Mouse (Mus musculus): ENCODE measurements at regions not wholly inside any gene's neighbourhood (a gene's known extent, or its start where the extent isn't known, plus 50 kb on each side); places are given as distances from the start of the nearest gene placed in this dataset.

DNA sequence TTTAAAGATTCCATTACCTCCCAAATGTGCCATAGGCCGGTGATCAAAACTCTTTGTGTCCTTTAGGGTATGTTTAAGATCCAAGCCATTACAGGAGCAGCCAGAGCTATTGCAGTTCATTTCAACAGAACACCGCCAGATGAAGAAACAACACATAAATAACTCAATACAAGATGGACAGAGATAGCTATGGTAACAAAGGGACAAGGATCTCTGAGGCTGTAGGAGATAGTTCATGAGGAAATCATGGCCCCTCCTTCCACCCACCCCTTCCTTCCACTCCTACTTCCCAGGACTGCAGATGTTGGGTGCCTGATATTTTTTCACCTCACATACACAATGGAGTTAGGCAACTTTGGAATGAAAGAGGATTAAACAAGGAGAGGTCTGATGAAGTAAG is 92.1 kb upstream of the Ofcc1 start:
- Histone ChIP-seq H3K27ac (no peak overlapping the region), H3K4me3 (no peak overlapping the region), H3K4me2 (replicated peaks) (no peak overlapping the region), H3K9ac (no peak overlapping the region), H3K9me3 (replicated peaks) (no peaks in the 10 kb centered on the region), H3K36me3 (no peaks in the 10 kb centered on the region), H3K4me1 (no peaks in the 10 kb centered on the region), H3K27me3 (no peaks in the 10 kb centered on the region)
- ATAC-seq (ENCODE audit: low FRiP score): no peak
- 100% methylated on average over 2 of the region's 2 CpGs for WGBS

DNA sequence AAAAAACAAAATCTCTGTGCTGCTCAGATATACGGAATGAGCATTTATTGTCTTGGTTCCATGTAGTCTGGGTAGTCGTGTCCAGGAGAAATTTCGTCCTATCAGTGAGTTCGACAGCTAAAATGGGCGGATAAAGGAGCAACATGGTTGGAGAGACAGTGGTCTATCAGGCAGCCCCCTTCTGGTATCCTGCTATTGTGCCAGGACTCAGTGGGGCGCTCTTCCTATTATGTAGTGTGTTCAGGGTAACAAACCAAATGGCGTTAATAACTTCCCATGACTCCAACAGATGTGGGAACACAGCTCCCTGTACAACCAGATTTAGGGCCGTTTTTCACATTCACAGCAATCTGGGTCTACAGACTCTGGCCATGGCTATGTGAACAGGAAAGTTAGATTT is 68.6 kb upstream of the Ofcc1 start:
- Histone ChIP-seq H3K4me1 (no peaks in the 10 kb centered on the region), H3K9me3 (replicated peaks) (no peaks in the 10 kb centered on the region), H3K27ac (no peak overlapping the region), H3K4me2 (replicated peaks) (no peak overlapping the region), H3K27me3 (no peaks in the 10 kb centered on the region), H3K4me3 (no peak overlapping the region), H3K36me3 (no peaks in the 10 kb centered on the region), H3K9ac (no peak overlapping the region)
- WGBS: 86% methylated on average over 8 of the region's 8 CpGs
- no peak for ATAC-seq (ENCODE audit: low FRiP score)

DNA sequence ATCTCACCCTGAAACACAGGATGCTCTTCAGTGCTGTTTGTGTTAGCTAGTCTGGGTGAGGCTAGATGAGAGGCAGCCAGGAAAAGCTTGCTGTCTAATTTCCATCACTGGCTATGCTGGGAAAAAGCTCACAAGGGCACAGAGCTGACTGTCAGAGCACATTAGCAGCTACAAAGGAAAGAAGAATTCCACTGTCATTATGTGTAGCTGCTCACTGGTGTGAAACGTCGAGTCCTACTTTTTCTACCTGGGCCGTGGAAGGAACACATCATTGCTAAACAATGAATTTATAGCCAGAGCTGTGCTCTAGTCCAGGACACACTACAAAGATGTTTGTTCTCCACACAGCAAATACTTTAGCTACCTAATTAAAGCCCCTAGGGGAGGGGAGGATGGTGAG is 61.8 kb upstream of the Ofcc1 start:
- Histone ChIP-seq H3K9me3 (replicated peaks) (no peaks in the 10 kb centered on the region), H3K9ac (no peak overlapping the region), H3K4me3 (no peak overlapping the region), H3K36me3 (no peaks in the 10 kb centered on the region), H3K27ac (no peak overlapping the region), H3K27me3 (no peaks in the 10 kb centered on the region), H3K4me2 (replicated peaks) (no peak overlapping the region), H3K4me1 (no peaks in the 10 kb centered on the region)
- no peak for ATAC-seq (ENCODE audit: low FRiP score)
- WGBS: 78% methylated on average over 3 of the region's 3 CpGs

DNA sequence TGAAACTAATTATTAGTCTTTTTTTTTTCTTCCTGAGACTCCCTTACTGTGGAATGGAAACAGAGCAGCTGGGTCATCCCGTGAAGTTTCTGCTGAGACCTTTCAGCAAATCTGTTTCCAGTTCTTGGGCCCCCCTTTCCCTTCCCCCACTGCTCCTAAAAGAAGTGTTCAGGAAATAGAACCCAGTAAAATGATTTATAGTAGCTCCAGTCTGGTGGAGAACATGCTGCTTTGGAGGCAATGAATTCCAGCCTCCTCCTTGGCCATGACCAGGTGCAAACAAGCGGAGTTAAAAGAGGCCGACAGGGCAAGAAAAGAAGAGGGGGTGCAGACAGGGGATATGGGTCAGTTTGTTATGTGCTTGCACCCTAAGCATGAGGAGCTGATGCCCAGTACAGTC is 56.6 kb upstream of the Ofcc1 start:
- H3K27me3 ChIP-seq: no peaks in the 10 kb centered on the region
- H3K9ac ChIP-seq: no peak overlapping the region
- WGBS: 74% methylated on average over 3 of the region's 3 CpGs
- no peaks in the 10 kb centered on the region for H3K36me3 ChIP-seq
- H3K4me1 ChIP-seq: no peaks in the 10 kb centered on the region
- H3K4me3 ChIP-seq: no peak overlapping the region
- H3K4me2 ChIP-seq (replicated peaks): no peak overlapping the region
- no peak for ATAC-seq (ENCODE audit: low FRiP score)
- H3K9me3 ChIP-seq (replicated peaks): no peaks in the 10 kb centered on the region
- no peak overlapping the region for H3K27ac ChIP-seq

DNA sequence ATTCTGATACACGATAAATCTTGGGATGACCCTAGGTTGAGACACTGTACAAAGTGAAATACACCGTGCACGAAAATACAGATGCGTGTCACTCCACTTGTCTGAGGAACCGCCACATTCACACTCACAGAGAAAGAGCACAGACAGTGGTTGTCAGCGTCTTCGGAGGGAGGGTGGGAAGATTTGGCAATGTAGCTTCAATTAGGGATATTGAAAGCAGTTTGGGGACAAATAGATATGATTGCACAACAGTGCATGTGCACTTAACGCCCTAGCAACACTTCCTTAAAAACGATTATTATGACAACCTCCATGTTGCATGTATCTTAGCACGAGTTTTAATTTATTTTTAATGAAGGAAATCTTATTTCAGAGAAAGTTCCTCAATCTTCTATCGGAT is 51.8 kb upstream of the Ofcc1 start:
- no peak for ATAC-seq (ENCODE audit: low FRiP score)
- 92% methylated on average over 11 of the region's 11 CpGs for WGBS
- Histone ChIP-seq H3K27me3 (no peaks in the 10 kb centered on the region), H3K4me2 (replicated peaks) (no peak overlapping the region), H3K9me3 (replicated peaks) (no peaks in the 10 kb centered on the region), H3K36me3 (no peaks in the 10 kb centered on the region), H3K27ac (no peak overlapping the region), H3K9ac (no peak overlapping the region), H3K4me1 (no peaks in the 10 kb centered on the region), H3K4me3 (no peak overlapping the region)

Measured in hindbrain, embryonic 12.5 days (tissue).